Mouse (Mus musculus): ENCODE measurements around the gene Kcnh1.

GRCm38 (mm10) chr1:192277801-192278385 lies 87.3 kb downstream of the Kcnh1 start:
- no peak for TF ChIP-seq CTCF (IDR thresholded peaks at IDR 0.05; ENCODE audit: low read depth)
- no peak for TF ChIP-seq EP300 (IDR thresholded peaks at IDR 0.05; ENCODE audit: low read depth)

All from heart, postnatal 0 days (tissue).